Mouse (Mus musculus) hindlimb bud, embryonic 11.5 days (tissue): ENCODE data around the gene Gm3618.
"Not testable (repeated sequence)": the region's sequence is repeated elsewhere in the genome, so short reads cannot be mapped to it uniquely, and the experiment has no call there.

Experiments
- DNase-seq: peaks from one replicate; pipeline ENCODE4 v3.0.0-alpha.2; 2012; ENCODE audit warnings: low read depth, low spot score; ENCODE audit errors: extremely low spot score

Gene Gm3618

DNA sequence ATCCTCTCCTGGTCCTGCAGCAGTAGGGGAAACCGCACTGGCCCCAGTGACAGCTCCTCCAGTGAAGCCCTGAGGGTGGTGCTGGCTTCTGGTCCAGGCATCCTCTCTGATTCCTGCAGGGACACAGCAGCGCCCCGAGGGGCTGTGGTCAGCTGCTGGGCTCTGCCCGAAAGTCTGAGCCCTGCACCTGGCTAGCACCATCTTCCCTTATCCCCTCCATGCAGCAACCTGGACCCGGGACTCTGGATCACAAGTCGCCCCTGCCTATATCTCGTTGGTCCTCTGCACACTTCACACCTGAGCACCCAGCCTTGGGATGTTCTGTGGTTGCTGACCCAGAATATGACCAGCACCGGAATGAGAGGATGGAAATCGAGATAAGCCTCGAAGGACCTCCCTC is at the start of gene Gm3618:
Gene Gm3618 (minus strand): TSS at position 101 of the 400 bp plus-strand sequence.
- not testable (repeated sequence) for DNase-seq

DNA sequence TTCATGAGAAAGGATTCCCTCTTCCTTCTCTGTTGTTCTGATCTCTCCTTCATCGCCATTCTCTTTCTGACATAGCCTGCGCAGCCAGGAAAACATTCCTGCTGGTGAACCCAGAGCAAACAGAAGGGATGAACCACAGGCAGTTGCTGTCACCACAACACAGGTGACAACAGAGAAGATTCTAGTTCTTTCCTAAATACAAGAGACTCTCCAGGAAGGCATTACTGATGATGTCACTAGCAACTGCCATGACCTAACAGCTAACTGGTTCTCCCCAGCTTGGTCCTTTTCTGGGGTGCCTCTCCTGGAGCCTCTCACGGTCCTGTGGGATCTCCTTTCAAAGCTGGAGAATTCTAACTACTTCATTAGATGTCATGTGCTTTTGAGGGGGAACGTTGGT is 46.7 kb upstream of the Gm3618 start, which contains the start of gene Gm16440:
Gene Gm16440 (minus strand): TSS at position 101 of the 400 bp plus-strand sequence.
- DNase-seq: not testable (repeated sequence)

DNA sequence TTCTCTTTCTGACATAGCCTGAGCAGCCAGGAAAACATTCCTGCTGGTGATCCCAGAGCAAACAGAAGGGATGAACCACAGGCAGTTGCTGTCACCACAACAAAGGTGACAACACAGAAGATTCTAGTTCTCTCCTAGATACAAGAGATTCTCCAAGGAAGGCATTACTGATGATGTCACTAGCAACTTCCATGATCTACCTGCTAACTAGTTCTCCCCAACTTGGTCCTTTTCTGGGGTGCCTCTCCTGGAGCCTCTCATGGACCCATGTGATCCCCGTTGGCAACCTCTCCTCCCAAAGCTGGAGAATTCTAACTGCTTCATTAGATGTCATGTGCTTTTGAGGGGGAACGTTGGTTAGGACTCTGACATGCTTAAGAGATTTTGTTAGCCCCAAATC is 38.7 kb downstream of the Gm3618 start, which contains the start of gene Gm21103:
Gene Gm21103 (minus strand): TSS at position 101 of the 400 bp plus-strand sequence.
- DNase-seq: not testable (repeated sequence)

DNA sequence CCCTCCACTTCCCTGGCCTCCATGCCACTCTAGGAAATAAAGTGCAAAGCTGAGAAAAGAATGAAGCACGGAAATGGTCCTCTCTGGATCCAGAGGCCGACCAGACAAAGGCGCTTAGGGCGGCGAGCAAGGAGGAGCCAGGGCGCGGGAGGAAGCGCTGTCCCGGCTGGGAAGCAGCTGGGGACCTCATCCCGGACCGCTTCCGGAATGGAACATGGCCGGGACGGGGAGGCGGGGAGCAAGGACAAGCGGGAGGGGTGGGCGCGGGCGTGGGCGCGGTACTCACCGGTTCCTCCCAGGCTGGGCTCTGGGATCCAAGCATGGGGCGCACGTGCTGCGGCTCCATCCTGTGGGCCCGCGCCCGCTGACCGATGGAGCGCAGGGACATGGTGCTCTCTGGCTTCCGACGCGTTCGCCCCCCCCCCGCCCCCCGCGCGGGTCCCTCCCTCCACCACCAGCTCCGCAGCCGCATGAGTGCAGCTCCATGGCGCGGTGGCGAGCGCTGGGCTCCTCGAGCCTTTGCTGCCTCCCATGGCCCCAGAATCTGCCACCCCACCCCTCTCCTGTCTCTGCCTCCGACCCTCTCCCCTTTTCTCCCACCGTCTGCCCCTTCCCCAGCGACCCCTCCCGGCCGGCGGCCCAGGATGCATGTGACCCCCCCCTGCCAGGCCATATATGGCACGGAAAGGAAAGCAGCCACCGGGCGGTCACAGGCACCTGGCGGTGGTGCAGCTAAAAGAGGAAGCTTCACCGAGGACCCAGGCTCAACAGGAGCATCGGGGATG is 56.4 kb downstream of the Gm3618 start, which contains the start of gene Gm3411:
Gene Gm3411 (minus strand): TSS at position 320 of the 785 bp plus-strand sequence.
- not testable (repeated sequence) for DNase-seq
